Mouse (Mus musculus) thymus, postnatal 0 days (tissue): Measurements from ENCODE around the gene Vpreb1. TPM values are rescaled to one million over a fixed set of nuclear protein-coding genes. Genes with fewer than 3 reads are reported as not detected.
A peak's percentile ranks its signal among the peaks of the same experiment; 100 is the strongest.

Source experiments
- DNase-seq: peaks from one replicate; pipeline ENCODE4 v3.0.0-alpha.2; 2015; ENCODE audit warnings: low spot score
- polyA plus RNA-seq: library from polyadenylated mRNA; unstranded; fragments of >200 nt; fragmentation: Nextera tagmentation; extraction: Ambion mirVana; gene quantifications from 2 replicates; pipeline ENCODE4 v1.2.1, GENCODE M21; 2015

The Vpreb1 gene
- polyA plus RNA-seq: 6.3 and 7.3 TPM in 2 replicates

DNA sequence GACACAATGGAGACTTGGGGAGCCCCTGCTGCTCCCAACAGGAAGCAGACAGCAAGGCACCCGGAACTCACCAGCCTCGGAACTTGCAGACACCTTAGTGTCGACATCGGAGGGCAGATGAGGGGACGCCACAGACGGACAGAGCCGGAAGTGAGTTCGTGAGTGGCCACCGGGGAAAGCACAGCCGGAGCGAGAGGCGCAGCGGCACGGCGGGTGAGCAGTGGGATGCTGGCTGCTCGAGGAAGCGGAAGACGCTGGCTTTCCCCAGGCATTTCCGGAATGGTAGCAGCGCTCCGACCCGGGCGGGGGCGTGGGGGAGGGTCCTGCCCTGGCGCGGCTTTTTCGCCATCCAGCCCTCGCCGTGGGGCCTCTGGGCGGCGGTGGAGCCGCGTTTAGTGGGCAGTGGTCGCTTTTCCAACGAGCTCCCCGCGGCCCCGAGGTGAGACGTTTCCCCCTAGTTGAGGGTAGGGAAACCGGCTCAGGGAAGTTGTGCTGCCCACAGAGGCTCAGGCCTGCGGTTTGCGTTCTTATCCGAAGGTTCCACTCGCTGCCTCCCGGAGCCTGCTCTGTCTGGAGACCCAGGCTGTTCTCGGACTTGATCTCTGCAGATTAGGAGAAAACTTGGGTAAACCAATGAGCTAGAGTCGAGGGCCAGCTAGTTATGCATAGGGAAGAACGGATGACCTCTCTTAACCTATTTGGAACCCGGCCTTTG lies at the start of gene Vpreb1, which contains the start of gene Top3b:
TSS of gene Vpreb1 (minus strand) at position 227 of the 715 bp plus-strand sequence.
TSS of gene Top3b (plus strand) at position 120 of the 715 bp plus-strand sequence.
- peak; percentile 95 for DNase-seq

DNA sequence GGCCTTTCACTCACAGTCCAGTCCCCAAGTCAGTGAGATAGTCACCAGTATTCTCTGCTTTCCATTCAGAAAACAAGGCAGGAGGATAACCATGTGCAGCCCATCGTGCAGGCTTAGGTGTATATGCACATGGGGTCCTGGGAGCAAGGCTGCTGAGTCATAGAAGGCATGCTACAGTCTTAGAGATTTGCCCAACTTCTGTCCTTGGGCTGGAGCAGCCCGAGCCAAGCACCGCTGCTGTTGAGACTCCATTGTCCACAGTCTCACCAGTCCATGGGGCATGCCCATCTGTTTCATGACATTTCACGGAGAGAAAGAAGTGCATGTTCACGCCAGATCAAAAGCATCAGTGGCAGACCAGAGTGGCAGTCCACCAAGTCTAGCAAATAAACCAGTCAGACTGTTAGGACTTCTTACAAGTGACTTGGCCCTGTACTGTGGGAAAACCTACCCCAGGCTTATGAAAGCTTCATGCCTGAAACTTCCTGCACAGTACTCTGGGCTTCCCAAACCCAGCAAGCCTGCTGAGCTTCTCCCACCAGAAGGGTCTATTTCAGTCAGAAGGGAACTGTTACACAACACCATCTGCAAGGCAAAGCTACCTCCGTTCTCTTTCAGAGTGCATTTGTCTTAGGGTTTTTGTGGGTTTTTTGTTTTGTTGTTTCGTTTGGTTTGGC lies 47.9 kb upstream of the Vpreb1 start:
- DNase-seq: no peak

DNA sequence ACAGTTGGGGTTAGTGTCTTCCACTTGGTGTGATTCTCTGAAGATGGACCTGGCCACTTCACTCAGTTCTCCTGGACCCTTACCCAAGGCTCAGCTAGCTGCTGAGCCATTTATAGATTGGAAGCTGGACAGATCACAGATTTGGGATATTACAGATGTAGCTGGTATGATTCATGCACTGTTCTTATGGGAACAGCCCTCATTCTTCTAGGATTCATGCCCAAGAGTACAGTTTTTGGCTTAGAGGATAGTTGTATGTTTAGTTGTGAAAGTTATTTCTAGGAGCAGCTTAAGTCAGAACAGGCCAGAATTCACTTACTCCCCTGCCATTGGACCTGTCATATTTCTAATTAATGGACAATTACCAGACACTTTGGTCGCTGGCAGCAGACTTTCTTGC lies 42.8 kb upstream of the Vpreb1 start:
- no peak for DNase-seq

DNA sequence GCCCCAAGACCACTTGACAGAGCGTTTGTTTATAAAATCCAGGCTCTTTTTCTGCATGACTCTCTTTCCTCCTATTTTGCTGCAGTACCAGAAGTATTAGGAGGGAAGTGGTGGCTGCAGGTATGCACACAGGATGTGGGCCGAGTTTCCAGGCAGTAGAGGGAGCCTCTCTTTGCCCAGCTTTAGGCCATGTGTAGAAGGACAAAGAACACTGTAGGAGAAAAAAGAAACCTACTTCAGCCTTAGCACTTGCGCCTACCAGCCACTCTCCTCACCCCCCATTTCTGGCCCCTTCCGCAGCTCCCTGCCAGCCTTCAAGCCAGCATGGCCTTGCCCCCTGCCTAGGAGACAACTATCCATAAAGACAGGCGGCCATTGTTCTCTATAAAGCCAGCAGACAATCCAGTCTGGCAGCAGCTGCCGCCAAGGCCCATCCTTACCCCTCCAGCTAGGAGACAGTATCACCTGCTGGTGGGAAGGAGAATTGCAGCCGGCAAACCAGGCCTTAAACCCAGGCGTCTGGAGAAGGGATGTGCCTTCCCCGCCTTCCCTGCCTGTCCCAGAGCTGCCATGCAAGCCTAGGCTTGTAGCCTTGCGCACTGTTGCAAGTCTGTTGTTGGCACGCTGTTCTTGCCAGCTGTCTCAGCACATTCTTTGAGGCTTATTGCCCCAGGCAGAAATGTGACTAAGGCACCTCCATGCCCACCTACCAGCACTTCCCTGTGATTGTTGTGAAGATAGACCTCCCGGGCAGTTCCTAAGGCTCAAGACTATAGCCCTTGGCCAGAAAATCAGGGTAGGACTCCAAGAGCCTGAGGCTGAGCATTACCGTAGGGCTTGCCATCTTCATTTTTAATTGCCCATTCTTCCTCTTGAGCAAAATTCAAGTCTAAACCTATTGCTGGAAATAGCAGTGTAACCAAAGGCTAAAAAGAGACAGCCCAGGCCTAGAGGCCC lies 41.3 kb upstream of the Vpreb1 start:
- peak; percentile 83 for DNase-seq

DNA sequence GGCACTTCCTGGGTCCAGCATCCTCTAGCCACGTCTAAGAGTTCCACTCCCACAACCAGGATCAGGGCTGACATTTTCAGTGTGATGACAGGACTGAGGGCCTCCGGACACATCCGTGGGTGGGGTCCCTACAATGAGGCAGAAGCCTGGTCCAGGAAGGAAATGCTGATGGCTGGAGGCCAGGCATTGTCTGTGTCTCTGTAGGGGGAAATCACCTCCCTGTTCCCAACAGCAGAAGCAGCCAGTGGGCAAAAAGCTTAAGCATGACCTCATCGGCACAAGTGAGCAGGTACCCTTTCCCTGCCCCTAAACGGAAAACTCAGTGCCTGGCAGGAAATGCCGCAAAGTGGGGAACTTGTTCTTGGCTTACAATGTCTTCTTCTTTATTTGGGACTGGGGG lies 37.2 kb upstream of the Vpreb1 start:
- DNase-seq: no peak

DNA sequence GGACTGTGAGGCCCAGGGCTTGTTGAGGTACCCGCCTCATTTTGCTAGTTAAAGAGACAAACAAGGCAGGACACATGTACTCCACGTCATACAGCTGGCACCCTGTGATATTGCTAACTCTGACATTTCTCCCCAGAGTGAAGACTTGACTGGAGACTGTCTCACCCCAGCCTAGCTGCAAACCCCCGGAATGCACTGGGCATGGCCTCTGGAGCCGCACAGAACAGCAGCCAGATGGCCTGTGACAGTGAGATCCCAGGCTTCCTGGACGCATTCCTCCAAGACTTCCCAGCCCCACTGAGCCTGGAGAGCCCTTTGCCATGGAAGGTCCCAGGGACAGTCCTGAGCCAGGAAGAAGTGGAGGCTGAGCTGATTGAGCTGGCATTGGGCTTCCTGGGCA lies 32.5 kb upstream of the Vpreb1 start:
- no peak for DNase-seq

DNA sequence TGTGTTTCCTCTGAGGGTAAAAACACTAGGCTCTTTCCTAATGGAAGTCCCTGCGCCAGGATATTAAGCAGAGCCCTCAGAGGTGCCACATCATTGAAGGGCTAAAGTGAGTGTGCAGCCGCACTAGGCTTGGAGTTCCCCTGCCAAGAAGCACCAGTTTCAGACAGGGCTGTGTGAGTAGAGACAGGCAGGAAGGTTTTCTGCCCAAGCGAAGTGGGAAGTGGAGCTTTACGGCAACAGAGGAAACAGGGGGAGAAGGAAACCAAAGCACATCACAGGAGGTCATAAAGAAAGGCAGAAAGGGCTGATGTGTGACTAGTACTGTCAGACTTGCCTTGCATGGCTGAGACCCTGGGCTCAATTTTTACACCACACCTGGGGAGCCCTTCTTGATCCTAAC lies 31.7 kb upstream of the Vpreb1 start:
- no peak for DNase-seq

DNA sequence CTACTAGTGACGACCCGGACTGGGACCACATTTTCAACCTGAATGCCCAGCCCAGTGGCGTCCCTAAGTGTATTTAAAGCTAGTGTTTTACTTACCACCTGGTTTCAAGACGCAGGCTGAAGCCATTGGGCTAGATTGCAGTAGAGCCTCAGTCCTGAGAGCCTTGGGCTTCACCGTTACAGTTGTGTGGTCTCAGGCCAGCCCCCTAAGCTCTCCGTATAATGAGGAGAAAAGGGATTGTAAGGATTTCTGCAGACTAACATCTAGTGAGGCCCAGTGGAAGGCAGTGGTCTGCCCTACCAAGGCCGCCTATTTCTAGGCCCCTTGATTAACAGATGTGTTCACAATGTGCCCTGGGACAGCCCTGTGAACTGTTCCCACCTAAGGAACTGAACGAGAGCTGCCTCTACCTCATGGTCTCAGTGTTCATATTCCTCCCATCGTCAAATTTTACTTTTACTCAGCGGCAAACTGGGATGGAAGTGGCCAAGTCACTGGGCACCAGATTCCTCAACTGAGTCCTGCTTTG lies 26.5 kb upstream of the Vpreb1 start:
- peak; percentile 20 for DNase-seq

DNA sequence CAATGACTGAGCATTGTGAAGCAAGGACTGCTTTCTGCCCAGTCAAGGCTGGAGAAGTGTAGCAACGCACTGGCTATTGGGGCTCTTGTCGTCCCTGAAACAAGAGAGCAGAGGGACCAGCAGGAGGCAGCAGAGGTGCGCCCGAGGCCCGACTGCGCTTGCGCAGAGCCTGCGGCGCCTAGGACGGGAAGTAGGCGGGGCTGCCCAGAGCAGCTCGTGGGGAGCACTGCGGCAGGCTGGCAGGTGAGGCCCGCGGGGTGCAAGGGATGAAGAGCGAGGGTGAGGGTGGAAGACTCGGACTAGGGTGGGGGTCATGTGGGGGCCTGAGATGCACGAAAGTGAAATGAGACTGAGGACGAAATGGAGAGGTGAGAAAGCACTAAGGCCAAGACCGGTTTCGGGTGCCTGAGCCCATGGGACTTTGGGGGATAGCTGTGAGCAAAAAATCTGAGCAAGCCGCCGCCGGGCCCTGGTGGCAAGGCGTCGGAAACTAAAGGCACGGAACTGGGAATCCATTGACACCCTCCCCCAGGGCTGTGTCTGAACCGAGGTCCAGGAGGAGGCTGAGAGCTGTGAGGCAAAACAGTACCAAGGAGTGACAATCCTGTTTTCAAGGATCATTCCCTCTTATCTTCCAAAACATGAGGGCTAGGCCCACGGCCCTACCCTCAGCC lies 25.9 kb upstream of the Vpreb1 start, which contains the start of gene Ppm1f:
TSS of gene Ppm1f (plus strand) at position 88 of the 674 bp plus-strand sequence.
- peak; percentile 96 for DNase-seq

DNA sequence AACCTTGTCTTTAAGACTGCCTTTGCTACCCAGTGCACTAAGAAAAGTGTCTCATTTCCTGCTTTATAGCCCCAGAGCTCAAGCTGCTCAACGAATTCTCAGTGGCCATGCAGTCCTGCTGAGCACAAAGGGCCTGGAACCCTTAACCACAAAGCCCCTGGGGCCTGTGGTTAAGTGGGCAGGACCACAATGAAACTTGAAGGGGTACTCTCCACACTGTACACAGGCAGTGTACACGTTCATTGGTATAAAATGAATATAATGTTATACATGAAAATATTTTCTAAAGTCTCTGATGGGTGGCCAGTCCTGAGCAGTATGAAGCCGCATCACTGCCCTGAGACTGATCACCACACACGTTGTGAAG lies 25.4 kb upstream of the Vpreb1 start:
- DNase-seq: no peak

DNA sequence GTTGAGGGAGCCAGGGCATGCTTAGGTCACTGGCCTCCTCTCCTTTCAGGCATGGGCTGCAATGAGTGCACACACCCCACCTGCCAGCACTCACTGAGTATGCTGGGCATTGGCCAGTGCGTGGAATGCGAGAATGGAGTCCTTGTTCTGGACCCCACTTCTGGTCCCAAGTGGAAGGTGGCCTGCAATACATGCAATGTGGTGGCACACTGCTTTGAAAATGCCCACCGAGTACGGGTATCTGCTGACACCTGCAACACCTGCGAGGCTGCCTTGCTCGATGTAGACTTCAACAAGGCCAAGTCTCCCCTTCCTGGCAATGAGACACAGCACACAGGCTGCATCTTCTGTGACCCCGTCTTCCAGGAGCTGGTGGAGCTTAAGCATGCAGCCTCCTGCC lies 21.7 kb upstream of the Vpreb1 start:
- DNase-seq: no peak

DNA sequence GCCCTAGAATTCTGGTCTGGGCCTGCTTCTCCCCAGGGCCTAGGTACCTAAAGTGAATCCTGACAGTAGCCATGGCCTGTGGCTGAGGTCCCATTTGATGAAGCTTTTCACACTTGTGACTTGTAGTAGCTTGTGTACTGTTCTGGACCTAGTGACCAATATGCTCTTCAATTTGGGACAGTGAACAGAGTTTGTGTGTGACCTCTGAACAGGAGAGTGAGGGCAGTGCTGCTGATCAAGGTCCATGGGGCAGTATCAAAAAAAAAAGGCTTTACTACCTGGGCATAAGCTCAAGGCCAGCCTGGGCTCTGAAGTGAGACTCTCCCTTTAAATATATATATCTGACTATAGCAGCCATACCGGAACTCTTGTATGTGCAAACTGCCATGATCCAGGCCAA lies 17.7 kb upstream of the Vpreb1 start:
- no peak for DNase-seq

DNA sequence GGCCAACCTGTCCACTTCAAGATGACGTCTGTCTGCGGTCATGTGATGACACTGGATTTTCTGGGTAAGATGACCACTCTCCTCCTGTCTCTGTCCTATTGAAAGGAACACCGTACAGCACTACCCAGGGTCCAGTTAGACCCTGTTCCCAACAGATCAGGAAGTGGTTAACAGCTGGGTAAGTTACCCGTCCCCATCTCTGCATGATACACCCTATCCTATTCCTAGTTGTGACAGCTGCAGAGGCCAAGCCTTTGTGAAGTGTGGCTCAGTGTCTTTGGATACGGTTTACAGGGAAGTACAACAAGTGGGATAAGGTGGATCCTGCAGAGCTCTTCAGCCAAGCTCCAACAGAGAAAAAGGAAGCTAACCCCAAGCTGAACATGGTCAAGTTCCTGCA lies 8.4 kb upstream of the Vpreb1 start:
- DNase-seq: no peak

DNA sequence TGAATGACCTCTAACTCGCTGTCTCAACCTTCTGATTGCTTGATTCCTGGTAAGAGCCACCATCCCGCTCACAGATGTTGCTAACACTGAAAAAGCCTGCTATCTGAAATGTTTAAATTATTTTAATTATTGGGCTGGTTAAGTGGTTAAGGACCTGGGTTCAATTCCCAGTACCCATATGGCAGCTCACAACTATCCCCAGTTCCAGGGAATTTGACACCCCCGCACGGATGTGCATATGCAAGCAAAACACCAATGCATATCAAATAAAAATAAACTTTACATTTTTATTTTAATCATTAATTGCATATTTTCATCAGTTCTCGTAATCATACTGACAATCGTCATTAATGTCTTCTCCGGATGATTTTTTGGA lies 414 bp downstream of the Vpreb1 start:
- DNase-seq: no peak

DNA sequence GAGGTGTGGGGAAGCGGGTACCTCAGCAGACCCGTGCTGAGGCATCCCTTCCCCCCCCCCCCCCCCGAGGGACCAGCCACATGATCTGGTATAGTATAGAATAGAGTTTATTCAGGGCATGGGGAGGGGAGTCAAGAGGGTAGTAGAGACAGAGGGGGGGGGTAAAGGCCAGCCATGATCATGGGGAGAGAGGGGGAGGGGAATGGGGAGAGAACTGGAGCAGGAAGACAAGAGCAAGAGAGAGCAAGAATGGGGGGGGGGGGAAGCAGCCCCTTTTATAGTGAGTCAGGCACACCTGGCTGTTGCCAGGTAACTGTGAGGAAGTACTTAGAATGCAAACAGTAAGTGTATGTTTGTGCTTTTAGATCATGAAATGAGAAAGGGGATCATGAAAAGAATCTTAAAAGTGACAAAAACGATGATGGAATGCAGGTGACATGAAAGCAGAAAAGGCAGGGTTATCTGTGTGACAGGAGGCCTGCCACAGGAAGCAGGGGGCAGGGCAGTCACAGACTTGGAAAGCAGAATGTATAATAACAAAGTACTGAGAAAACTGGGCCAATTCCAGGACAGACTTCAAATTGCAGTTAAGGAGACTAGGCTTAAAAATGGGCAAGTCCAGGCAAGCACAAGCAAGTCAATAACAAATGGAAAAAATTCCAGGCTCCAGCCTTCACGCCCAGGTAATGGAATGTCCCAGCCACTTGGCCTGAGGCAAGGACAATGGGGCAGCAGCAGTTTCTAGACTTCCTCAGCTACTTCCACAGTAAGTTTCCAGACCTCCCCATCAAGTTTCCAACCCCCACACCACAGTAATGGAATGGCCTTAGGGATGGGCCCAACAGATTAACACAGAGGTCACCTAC lies 4.7 kb downstream of the Vpreb1 start:
- peak; percentile 66 for DNase-seq

DNA sequence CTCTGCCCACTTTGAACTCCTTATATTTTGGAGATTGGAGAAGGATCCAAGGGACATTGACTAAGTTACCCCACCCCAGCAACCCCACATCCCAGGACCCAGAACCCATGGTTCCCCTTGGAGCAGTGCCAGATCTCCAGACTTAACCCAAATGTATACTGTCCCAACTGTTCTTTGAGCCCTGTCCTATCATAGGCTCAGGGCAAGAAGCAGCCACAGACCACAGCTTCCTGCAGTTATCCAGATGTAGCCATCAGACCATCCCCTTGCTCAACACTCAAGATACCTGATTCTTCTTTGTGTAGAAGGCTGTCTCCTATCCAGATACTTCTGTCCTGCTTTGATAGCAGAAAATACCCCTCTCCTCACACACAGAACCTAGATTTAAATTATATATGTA lies 5.4 kb downstream of the Vpreb1 start:
- DNase-seq: peak; percentile 44

DNA sequence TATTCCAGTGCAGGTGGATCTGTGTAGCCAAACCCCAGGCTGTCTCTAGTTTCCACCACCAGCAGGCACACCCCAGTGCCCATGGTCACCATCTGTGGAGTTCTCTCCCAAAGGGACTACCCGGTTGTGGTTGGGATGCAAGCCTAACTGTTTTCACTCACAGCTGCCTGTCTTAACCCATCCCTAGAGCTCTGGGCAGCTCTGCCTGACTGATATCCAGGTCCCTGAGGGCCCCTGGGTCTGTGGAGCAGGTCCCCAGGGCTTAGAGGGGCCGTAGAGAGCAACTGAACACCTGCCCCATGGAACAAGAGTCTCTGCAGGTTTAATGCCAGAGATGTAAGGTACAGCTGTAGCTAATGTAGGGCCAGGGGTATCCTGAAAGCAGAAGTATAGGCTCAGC lies 6.7 kb downstream of the Vpreb1 start, which contains the start of gene Igll1:
TSS of gene Igll1 (minus strand) at position 8 of the 400 bp plus-strand sequence.
- no peak for DNase-seq

DNA sequence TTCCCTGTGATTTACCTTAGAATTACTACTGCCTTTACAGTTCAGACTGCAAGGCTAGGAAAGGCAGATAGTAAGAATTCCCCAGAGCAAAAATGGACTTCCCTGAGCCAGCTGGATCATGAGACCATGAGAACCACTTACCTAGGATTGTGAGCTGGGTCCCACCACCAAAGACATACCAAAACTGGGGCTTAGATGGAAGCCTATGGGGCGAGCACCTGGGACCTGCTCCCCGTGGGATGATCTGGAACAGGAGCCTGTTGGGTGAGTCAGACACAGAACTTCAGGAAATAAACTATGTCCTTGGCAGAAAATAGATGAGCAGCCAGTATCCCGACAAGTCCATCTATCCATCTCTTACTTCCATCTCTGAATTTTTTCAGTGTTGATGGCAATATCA lies 8.4 kb downstream of the Vpreb1 start:
- DNase-seq: no peak

DNA sequence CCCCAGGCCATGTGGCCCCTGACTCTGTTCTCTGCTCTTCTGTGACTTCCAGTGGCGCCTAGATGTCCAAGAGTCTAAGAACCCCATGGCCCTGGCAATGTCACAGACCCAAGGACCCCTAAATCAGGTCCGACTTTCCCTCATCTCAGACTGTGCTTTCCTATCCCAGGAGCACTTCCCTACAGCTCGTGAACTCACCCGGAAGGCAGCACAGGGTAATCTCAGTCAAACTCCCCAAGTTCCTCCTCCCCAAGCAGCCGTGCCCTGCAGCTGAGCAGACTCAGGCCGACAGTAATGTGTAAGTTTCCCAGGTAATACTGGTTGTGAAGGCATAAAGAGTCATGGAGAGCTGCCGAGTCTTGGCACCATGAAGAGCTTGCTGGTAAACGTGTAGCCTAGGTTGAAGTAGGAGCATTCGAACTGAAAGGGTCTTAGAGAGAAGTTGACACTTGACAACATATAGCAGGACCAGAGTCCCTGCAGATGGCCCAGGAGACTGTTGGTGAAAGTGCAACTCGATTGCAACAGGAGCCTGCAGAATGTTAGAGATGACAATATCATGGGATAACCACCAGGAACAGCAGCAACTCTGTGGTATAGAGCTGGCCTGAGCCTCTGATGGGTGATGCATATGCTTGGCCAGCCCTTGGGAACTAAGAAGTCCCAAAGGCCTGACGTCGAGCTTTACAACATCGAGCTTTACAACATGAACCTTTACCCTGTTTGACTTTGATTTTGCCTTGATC lies 13.7 kb downstream of the Vpreb1 start:
- no peak for DNase-seq
